Mouse (Mus musculus) embryonic facial prominence, embryonic 14.5 days (tissue): ENCODE measurements at regions not wholly inside any gene's neighbourhood (a gene's known extent, or its start where the extent isn't known, plus 50 kb on each side); places are given as distances from the start of the nearest gene placed in this dataset.

Experiments
- ATAC-seq: fragments of 200-750 bp; cut with Nextera tagmentation; 2 replicates; pipeline ENCODE4 v1.8.0; 2017; ENCODE audit warnings: low read depth, moderate number of reproducible peaks, moderate TSS enrichment
- DNase-seq: peaks from one replicate; pipeline ENCODE4 v3.0.0-alpha.2; 2015; ENCODE audit warnings: low spot score
- H3K27ac ChIP-seq: fragments of 300-500 bp; sonication (generic); replicated peaks from 2 replicates; pipeline ENCODE4 v1.5.1; 2014; ENCODE audit warnings: low read depth, mild to moderate bottlenecking, low read length, moderate library complexity
- H3K27me3 ChIP-seq: fragments of 300-500 bp; sonication (generic); replicated peaks from 2 replicates; pipeline ENCODE4 v1.6.1; 2014; ENCODE audit warnings: low read length; ENCODE audit not compliant: control insufficient read depth, insufficient read depth
- H3K36me3 ChIP-seq: fragments of 300-500 bp; sonication (generic); 2 replicates; pipeline ENCODE4 v1.6.1; 2014; ENCODE audit warnings: low read length, mixed read lengths; ENCODE audit not compliant: control insufficient read depth, insufficient read depth
- H3K4me1 ChIP-seq: fragments of 300-500 bp; sonication (generic); 2 replicates; pipeline ENCODE4 v1.6.1; 2014; ENCODE audit warnings: antibody characterized with exemption, low read length; ENCODE audit not compliant: control insufficient read depth, insufficient read depth
- H3K4me2 ChIP-seq: fragments of 300-500 bp; sonication (generic); 2 replicates; pipeline ENCODE4 v1.6.1; 2014; ENCODE audit warnings: low read depth, mild to moderate bottlenecking, low read length, moderate library complexity, mixed read lengths
- H3K4me3 ChIP-seq: fragments of 300-500 bp; sonication (generic); 2 replicates; pipeline ENCODE4 v1.5.1; 2014; ENCODE audit warnings: low read depth, mild to moderate bottlenecking, low read length
- H3K9ac ChIP-seq: fragments of 300-500 bp; sonication (generic); 2 replicates; pipeline ENCODE4 v1.6.1; 2014; ENCODE audit warnings: low read depth, mild to moderate bottlenecking, low read length, moderate library complexity, mixed read lengths
- H3K9me3 ChIP-seq: fragments of 300-500 bp; sonication (generic); 2 replicates; pipeline ENCODE4 v1.6.1; 2016; ENCODE audit warnings: low read length; ENCODE audit not compliant: control insufficient read depth
- WGBS: fragments of 180-500 bp; shearing (Covaris S2); extraction: QIAGEN DNeasy Blood & Tissue Kit; methylation state at CpG from one replicate; pipeline ENCODE4 v1.1.7; 2014; 5-methylcytosine and 5-hydroxymethylcytosine counted together

- no peaks in the 10 kb centered on the region for H3K4me1 ChIP-seq
- peak; percentile 50; the same call in 1 of the 2 replicates for ATAC-seq
- 55% methylated on average over 5 of the region's 5 CpGs for WGBS
- H3K36me3 ChIP-seq = no peaks in the 10 kb centered on the region
- peak; percentile 45 for DNase-seq
- no peaks in the 10 kb centered on the region for H3K9me3 ChIP-seq
- H3K4me2 ChIP-seq = no peak overlapping the region
- H3K9ac ChIP-seq = no peak overlapping the region
- no peak overlapping the region for H3K27ac ChIP-seq
- H3K4me3 ChIP-seq = no peak overlapping the region
- H3K27me3 ChIP-seq = no peaks in the 10 kb centered on the region
Measured at GRCm38 (mm10) chr10:87803936-87804791, 53.9 kb upstream of the Igf1 start.

- H3K4me1 ChIP-seq = no peaks in the 10 kb centered on the region
- 91% methylated on average over 1 of the region's 1 CpGs for WGBS
- 0 out of 2 replicates have a peak overlapping the region, but pooled peaks have one; percentile 8 for H3K27ac ChIP-seq
- ATAC-seq (no peak), DNase-seq (no peak)
- no peaks in the 10 kb centered on the region for H3K27me3 ChIP-seq
- H3K4me2 ChIP-seq = no peak overlapping the region
- H3K9me3 ChIP-seq = no peaks in the 10 kb centered on the region
- H3K4me3 ChIP-seq = no peak overlapping the region
- no peaks in the 10 kb centered on the region for H3K36me3 ChIP-seq
- no peak overlapping the region for H3K9ac ChIP-seq
Measured at GRCm38 (mm10) chr10:87804792-87805082, 53.3 kb upstream of the Igf1 start.
